Mouse (Mus musculus): ENCODE data around the gene Psmc1.

DNA sequence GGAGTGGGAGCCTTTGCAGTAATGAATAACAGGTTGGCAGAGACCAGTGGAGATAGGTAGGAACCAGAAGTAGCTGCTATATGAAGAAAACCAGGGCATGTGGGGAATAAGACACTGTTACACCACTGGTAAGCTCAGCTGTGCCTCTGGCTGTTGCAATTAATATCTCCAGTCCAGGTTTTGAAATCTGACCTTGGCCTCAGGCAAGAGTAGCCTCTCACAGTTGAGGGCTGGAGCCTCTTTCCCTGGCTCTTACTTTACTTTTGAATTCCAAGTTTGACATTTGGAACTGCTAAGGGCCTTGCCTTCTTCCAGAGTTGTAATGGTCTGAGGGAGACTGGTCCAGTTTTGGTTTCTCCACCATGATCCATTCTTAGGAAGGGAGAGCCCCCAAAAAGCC is 48.1 kb upstream of the Psmc1 start:
- no peak for TF ChIP-seq CTCF (conservative IDR thresholded peaks at IDR 0.05; ENCODE audit: insufficient read depth, insufficient read length, low read depth, low read length)
- TF ChIP-seq POLR2A (IDR thresholded peaks at IDR 0.05; ENCODE audit: low read depth, low read length), result no peak
